Mouse (Mus musculus): ENCODE measurements at regions not wholly inside any gene's neighbourhood (a gene's known extent, or its start where the extent isn't known, plus 50 kb on each side); places are given as distances from the start of the nearest gene placed in this dataset.

GRCm38 (mm10) chr2:134126988-134127387 is 427.2 kb downstream of the Hao1 start:
- no peak for ATAC-seq (ENCODE audit: low TSS enrichment)

- ATAC-seq (ENCODE audit: low TSS enrichment), result no peak
These were observed 446.9 kb downstream of the Hao1 start for GRCm38 (mm10) chr2:134107286-134107685.

DNA sequence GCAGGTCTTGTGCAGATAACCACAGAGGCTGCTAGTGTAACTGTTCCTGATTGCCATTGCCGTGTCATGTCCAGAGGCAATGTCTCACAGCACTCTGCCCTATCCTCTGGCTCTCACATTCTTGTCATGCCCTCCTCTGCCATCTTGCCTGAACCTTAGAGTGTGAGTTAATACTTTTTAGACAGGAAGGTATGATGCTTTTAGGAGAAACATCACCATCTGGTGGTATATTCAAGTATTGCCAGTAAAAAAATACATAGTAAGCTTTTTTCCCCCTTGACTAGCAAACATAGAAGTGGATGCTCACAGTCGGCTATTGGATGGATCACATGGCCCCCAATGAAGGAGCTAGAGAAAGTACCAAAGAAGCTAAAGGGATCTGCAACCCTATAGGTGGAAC is 465.8 kb downstream of the Hao1 start:
- no peak for ATAC-seq (ENCODE audit: low TSS enrichment)

DNA sequence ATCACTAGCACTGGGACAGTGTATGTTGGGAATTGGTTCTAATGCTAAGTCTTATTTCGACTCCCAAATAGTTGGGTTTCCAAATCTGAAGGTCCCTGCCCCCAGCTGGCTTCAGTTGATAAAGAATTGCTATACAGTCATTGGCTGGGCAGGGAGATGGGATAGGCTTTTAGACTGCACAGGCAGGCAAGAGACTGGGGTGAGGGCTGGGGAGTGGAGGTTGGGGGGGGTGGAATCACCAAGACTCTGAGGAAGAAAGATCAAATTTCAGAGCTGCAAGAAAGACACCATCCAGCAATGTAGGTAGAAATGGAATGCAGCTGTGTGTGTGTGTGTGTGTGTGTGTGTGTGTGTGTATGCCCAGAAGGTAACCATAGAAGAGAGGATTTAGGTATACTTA is 474.0 kb downstream of the Hao1 start:
- no peak for ATAC-seq (ENCODE audit: low TSS enrichment)

- ATAC-seq (ENCODE audit: low TSS enrichment), result no peak
These were observed 476.2 kb downstream of the Hao1 start for GRCm38 (mm10) chr2:134077953-134078352.

GRCm38 (mm10) chr2:134067910-134068335 is 486.2 kb downstream of the Hao1 start:
- ATAC-seq (ENCODE audit: low TSS enrichment), result no peak

GRCm38 (mm10) chr2:134067404-134067803 is 486.8 kb downstream of the Hao1 start:
- no peak for ATAC-seq (ENCODE audit: low TSS enrichment)

DNA sequence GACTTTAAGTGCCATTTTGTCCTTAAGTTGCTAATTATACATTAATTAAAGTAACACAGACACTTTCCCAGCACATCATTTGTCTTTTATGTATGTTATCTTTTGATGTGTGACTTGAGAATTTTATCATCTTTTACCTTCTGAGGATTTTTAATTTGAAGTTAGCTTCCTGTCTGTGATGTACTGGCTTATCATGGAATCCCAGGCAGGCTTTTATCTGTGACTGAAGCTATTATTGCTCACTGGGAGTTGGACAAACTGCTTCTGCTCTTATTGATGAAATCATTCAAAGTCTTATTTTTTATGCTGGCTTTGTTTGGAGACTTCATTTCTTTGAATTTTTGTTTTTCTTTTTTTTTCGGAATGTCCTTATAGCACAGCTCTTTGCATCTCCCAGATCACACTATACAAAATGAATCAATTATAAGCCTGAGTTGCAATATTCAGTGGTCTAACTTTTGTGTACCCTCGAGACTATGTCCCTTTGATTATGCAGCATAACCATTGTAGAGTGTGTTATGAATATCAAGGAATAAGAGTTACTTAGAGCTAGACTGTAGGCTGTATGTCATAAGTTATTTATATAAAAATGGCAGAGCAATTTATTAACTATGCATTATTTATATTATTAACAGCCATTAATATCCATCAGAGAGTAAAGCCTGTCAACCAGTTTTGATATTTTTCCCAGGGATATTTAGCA is 494.1 kb downstream of the Hao1 start:
- ATAC-seq (ENCODE audit: low TSS enrichment), result no peak

GRCm38 (mm10) chr2:134036359-134036874 is 484.5 kb downstream of the Bmp2 start:
- ATAC-seq (ENCODE audit: low TSS enrichment), result no peak

GRCm38 (mm10) chr2:134029631-134030414 is 477.9 kb downstream of the Bmp2 start:
- ATAC-seq (ENCODE audit: low TSS enrichment), result peak; percentile 72

DNA sequence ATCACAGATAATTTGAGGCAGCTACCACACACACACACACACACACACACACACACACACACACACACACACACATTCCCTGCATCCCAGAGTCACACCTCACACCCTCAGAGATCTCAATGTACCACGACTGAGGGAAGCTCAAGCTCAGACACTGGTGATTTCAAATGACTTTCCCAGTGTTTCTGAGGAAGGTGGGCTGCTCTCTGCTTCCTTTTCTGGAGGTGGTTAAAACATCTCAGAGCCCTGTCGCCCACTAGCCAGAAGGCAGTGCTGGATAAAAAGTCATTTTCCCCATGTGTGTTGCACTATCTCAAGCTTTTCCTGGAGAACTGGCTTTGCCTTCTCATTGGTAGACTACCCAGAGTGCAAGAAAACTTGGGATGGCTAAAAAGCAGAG is 477.2 kb downstream of the Bmp2 start:
- ATAC-seq (ENCODE audit: low TSS enrichment), result peak; percentile 88

GRCm38 (mm10) chr2:134017109-134017508 is 465.1 kb downstream of the Bmp2 start:
- ATAC-seq (ENCODE audit: low TSS enrichment), result peak; percentile 77

DNA sequence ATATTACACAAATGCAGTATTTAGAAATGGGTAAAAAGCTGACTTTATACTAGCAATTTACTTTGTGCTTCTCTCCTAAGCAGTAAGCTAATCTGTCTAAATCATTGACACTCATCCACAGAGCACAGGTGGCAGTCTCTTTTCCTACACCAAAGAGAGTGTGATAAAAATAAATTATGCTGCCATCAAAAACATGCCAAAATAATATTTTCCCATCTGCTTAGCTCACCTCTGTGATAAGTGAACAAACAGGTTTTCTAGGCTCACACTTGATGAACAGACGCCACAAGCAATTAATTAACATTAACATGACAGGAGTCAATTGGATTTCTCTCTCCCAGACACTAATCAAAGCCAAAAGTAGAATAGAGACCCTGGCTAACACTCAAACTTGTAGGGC is 451.2 kb downstream of the Bmp2 start:
- no peak for ATAC-seq (ENCODE audit: low TSS enrichment)

GRCm38 (mm10) chr2:133994742-133995141 is 442.8 kb downstream of the Bmp2 start:
- ATAC-seq (ENCODE audit: low TSS enrichment), result peak; percentile 16; the same call in 1 of the 2 replicates

DNA sequence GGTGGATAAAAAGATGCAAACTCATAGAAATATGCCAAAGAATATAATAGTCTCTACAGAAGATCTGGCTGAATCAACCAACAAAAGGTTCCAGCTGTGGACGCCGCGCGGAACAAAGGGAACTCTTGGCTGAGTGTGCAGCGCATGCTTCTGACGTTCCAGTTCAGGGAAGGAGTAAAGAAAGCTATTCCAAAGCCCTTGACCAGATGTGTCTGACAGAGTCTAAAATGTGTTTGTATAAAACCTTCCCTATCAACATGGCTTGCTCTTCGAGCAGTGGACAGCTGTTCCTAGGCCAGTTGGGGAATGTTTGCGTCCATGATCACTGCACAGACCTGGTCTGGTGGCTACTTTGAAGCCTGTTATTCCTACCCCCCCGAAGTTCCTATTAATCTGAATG is 442.4 kb downstream of the Bmp2 start:
- ATAC-seq (ENCODE audit: low TSS enrichment), result no peak

DNA sequence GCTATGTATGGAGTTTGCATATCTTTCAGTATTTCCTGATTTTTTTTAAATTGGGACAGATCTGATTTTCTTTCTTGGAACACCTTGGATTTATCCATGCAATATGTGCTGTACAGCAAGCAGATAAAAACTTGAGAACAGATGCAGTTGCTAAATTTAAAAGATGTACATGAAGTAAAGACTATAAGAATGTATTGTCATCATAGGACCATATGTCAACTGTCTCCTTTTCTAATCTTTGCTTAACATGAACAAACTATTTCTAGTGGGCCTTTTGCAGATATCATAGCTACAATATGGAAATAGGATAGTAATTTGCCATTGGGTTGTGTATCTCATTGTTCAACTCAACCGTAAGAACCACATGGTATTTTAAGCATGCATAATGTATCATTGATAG is 435.7 kb downstream of the Bmp2 start:
- ATAC-seq (ENCODE audit: low TSS enrichment), result peak; percentile 87
